Mouse (Mus musculus): ENCODE results near the gene Mapkbp1. TPM values are rescaled to one million over a fixed set of nuclear protein-coding genes. Genes with fewer than 3 reads are reported as not detected.

The Mapkbp1 gene
- total RNA-seq, 2 experiments from 2014 or later, result 8.4 to 9.1 TPM

Small RNAs within 50 kb of the gene (microRNA-seq; reads per million reads assigned to microRNA genes)
- not detected for gene Mir7665

Other genes starting within 250 kb of the Mapkbp1 start
- gene Itpka, start 230.4 kb upstream of the Mapkbp1 start, total RNA-seq (2021), result under 1 TPM; 0.57 to 0.78 TPM
- not detected for gene Ltk, start 212.3 kb upstream of the Mapkbp1 start, total RNA-seq (2021)
- gene Rpap1, start 185.2 kb upstream of the Mapkbp1 start, total RNA-seq (2021), result 10 to 100 TPM; 13.7 to 14.2 TPM
- 1 to 10 TPM; 1.2 to 1.3 TPM for gene Tyro3, start 175.0 kb upstream of the Mapkbp1 start, total RNA-seq (2021)
- 10 to 100 TPM; 31.9 to 42.9 TPM for gene Mga, start 75.5 kb upstream of the Mapkbp1 start, total RNA-seq (2021)
- 1 to 10 TPM; 7.1 to 9.1 TPM for gene Jmjd7, start 54.8 kb downstream of the Mapkbp1 start, total RNA-seq (2021)
- gene Gm28042, start 54.8 kb downstream of the Mapkbp1 start, total RNA-seq (2021), result under 1 TPM; 0.81 TPM
- gene Pla2g4b, start 60.7 kb downstream of the Mapkbp1 start, total RNA-seq (2021), result 1 to 10 TPM; 1.7 to 2.8 TPM
- gene Ehd4, start 181.9 kb downstream of the Mapkbp1 start, total RNA-seq (2021), result 100 to 1,000 TPM; 377 to 459 TPM